Mouse (Mus musculus) embryo, embryonic 11.5 days (tissue): ENCODE results near the gene Spef2.
"Not testable (repeated sequence)": the region's sequence is repeated elsewhere in the genome, so short reads cannot be mapped to it uniquely, and the experiment has no call there.

Source experiments
- DNase-seq: peaks from one replicate; pipeline ENCODE4 v3.0.0-alpha.2; 2012; ENCODE audit warnings: low read depth, low spot score

Gene Spef2

DNA sequence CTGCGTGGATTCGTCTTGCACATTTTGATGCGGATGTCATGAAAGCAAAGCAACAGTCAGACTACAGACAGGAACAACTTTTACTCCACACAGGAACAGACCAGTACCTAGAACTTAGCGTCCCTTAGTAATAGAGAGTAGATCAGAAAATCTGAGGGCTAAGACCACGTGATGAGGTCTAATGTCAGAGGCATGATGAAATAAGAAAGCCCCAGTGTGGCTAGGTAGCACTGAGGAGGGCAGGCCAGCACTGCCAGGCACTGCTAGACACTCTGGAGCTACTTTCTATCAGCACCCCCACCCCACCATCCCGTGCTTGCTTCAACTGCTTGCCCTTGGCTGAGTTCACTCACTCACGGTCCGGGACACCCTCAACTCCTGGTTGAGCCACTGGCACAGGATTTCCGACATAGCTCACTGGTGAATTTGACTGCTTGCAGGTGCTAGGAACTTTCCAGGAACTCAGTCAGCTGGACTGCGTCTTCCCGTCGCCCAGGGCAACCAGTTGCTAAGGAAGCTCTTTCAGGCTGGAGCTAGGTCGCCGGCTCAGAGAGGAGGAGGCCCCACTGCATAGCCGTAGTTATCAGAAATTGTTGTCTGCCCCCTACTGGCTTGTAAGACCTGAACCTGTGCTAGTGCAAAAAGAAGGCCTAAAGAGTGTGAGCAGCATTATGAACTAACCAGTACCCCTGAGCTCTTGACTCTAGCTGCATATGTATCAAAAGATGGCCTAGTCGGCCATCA lies at the start of gene Spef2:
Gene Spef2 (minus strand): TSS at position 510 of the 744 bp plus-strand sequence.
- DNase-seq = peak; percentile 46

- DNase-seq = no peak
Measured at GRCm38 (mm10) chr15:9794131-9794530, 45.5 kb upstream of the Spef2 start.

DNA sequence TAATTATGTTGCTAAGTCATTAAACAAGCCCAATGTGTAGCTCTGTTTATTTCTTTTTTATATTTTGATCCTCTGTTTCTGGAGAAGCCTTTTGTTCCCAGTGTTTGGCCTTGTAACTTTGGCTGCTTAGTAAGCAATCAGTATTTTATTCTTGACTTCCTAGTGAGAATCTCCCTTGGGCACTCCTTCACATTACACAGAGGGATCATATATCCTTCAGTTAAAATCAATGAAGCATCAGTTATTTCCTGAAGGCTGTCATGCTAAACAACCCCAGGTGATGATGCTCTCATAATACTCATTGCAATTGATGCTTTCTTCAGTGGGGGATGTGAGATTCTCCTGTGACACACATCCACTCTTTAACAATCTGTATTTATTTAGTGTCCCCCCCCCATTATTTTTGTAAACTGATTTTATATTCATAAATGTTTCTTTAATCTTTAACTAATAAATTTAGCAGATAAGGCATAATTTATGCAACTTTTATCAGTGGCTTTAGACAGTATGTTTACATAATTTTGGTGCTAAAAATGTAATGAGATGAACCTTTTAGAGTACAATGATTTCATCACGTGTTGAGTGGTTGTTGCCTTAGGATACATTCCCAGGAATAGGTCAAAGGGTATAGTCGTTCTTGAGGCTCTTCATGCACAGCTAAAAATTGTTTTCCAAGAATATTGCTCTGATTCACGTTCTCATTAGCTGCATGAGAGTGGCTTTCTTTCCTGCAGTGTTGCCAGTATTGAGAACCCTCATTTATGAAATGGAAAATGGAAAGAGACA lies 39.8 kb upstream of the Spef2 start:
- DNase-seq = no peak

- not testable (repeated sequence) for DNase-seq
Measured at GRCm38 (mm10) chr15:9774222-9775142, 25.8 kb upstream of the Spef2 start.

DNA sequence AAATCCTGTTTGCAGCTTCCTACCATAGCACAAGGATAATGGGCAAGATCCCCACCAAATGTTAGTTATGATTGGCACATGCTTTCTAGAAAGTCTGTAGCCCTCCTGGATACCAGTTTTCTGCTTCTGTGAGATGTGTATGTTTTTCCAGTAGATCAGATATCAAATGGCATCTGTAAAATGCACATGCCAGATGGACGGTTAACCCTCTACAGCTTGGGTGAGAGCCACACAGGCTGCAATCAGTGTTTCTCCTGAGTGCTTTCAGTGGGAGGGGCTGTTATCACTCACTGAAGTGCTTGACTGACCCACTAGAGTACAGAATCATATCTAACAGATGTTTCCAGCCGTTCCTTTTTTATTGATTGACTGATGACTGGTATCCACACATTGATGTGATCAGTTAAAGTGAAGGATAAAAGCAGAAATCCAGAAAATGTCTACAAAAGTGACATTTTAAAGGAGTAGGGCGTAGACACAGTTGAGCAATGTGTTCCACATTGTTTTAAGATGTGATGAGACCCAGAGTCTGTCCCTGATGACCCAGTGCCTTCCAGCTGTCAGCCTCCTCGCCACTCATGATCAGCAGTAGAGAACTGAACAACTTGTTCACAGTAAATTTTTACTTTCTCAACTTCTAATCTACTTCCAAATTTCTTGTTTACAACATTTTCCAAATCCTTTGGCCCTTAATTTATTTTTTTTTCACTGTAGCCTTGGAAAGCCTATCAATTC lies 19.7 kb upstream of the Spef2 start:
- no peak for DNase-seq

DNA sequence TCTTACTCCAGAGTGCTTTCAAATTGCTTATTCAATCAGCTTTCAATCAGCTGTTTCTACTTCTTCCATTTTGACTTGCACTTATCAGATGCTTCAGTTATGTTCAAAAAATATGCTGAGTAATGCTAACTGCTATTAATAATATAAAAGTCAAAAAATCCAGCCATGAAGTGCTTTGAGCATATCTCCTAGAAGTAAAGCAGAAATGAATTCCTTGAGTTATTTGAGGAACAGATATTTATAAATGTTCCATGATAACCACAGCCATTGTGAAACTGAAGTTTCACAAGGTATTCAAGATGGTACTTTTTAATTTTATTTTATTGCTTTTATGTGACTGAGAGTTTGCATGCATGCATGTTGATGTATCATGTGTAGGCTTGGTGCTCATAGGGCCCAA lies 18.4 kb upstream of the Spef2 start:
- DNase-seq = no peak

GRCm38 (mm10) chr15:9750966-9751365 lies 2.3 kb upstream of the Spef2 start:
- DNase-seq = no peak

DNA sequence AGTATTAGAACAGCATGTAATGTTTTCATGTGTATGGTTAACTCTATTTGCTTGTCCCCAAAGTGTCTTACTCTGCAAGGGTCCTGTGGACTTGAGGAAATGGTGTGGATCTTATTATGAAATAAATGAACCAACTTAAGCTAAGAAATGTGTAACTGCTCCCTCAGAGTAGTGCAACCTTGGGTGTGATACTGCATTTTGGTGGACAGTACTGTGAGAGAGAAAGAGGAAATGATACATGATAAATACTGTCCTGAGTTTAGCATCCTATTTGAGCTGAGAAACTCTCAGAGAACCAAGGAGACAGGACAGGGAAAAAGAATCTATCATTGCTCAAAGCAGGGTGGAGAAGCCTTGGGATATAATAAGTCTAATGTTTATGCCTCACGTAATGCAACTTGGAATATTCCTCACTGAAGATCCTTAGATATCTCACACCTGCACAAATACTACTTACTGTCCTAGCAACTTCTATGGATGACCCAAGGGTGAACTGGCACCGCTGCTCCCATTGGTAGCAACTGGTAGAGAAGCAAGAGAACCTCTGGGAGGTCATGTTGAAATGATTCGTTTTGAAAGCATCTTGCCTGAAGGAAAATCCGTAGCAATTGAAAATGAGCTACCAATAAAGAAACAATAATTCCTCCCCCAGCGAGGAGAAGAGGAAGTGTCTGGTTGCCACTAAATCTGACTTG lies 1.1 kb downstream of the Spef2 start:
- no peak for DNase-seq

DNA sequence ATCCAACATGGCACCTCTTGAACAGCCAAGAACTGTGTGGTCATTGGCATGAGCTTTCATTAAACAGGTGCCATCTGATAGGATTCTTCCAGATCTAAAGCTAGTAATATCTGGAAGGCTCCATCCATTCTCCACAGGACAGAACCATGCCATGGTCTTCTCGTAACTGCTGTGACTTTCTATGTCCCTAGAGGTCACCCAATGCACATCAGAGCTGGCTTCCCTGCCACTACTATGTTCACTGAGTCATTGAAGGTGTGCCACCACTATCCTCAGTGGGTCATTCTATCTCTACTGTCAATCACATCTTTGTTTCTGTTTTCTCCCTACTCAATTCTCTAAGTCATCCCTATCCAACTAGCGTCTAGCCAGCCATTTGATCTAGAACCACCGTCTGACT lies 6.5 kb downstream of the Spef2 start:
- DNase-seq = no peak

- DNase-seq = no peak
Measured at GRCm38 (mm10) chr15:9714574-9715458, 33.9 kb downstream of the Spef2 start.

- DNase-seq = no peak
Measured at GRCm38 (mm10) chr15:9713707-9714106, 35.0 kb downstream of the Spef2 start.

- DNase-seq = no peak
Measured at GRCm38 (mm10) chr15:9710330-9710729, 38.3 kb downstream of the Spef2 start.

DNA sequence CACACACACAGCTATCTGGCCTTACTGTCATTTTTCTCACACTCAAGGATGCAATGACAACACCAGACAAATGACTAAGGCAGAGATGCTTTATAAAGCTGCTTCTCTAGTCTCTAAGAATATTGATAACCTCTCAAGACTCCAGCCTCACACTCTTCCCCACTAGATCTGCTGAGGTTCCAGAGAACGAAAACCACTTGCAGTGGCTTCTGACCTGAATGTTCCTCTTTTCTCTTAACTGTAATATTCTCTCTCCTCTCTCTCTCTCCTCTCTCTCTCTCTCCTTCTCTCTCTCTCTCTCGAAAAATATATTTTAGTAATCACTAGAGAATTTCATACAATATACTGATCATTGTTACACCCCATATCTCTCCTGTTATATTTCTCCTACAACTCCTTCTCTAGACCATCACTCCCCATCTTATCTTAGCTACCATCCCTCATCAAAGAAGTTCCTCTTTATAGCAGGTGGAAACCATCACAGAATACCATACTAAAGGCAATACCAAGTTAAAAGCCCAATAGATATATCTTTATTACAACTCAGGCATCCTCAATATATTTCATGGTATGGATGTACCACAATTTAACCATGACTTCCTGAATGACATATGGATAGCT lies 42.7 kb downstream of the Spef2 start:
- no peak for DNase-seq

- DNase-seq = no peak
Measured at GRCm38 (mm10) chr15:9701845-9702244, 46.8 kb downstream of the Spef2 start.

DNA sequence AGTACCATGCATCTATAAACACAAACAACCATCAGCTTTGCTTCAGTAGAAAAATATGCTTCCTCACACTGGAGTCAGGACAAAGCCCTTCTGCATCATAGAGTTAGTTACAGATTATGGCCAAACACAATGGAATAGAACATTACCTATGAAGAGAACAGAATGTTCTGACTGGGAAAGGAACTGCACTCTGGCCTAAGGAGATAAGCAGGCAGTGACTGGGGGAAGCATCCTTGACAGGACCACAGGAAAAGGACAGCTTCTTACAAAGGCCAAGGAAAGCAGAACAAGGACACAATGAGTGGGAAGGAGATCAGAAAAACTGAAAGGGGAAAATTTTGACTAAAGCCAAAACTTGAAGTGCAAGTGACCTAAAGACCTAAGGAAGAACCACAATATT lies 56.9 kb downstream of the Spef2 start:
- no peak for DNase-seq

DNA sequence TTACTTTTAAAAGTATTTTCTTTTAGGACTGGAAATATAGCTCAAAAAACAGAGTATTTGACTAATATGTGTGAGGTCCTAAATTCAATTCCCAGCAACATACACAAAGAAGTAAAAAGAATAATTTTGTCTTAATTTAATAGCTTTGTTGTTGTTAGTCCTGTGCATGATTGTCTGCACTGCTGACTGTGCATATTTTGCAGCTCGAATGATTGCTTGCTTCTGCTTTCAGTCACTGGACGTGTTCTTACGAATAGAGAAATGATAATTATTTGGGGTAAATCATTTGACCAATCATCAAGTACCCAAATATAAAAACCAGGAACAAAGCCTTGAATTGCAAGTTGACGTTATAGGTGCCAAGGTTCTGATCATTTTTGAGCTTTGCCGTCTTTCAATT lies 57.8 kb downstream of the Spef2 start:
- DNase-seq = no peak

DNA sequence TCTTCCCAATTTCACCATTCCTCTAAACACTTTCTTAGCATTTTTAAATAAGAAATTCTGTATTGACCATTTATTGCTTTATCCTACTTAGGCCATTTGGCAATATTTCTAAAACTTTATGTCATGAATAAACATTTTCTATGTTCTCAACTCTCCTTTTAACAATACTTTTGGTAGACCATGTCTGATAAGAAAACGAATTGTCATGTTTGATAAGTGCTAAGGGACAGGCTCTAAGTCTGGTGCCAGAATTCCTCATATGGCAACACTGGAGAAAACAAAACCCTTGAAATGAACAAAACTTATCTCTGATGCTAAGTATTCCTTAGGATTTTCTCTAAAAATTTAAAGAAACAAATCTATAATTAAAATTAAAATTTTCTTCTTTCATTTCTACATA lies 58.2 kb downstream of the Spef2 start:
- no peak for DNase-seq

DNA sequence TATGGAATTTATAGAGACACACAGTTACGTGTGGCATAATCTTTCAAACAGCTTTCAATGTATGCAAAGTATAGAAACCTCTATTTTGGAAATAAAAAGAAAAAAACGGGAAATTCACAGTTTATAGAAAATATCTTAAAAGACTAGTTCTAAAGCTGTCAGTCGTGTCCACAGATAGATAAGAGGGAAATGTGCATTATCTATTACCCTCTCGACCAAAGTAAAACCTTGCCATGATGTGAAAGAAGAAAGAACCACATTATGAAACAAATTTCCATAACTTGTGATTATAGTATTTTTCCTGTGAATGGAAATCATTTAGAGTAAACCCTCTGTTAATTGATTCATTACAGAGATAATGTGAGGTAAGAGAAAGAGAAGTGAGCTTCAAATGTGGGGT lies 65.2 kb downstream of the Spef2 start:
- DNase-seq = no peak

GRCm38 (mm10) chr15:9677343-9678036 lies 71.2 kb downstream of the Spef2 start:
- no peak for DNase-seq
